Mouse (Mus musculus): Measurements from ENCODE around the gene A730015C16Rik.

DNA sequence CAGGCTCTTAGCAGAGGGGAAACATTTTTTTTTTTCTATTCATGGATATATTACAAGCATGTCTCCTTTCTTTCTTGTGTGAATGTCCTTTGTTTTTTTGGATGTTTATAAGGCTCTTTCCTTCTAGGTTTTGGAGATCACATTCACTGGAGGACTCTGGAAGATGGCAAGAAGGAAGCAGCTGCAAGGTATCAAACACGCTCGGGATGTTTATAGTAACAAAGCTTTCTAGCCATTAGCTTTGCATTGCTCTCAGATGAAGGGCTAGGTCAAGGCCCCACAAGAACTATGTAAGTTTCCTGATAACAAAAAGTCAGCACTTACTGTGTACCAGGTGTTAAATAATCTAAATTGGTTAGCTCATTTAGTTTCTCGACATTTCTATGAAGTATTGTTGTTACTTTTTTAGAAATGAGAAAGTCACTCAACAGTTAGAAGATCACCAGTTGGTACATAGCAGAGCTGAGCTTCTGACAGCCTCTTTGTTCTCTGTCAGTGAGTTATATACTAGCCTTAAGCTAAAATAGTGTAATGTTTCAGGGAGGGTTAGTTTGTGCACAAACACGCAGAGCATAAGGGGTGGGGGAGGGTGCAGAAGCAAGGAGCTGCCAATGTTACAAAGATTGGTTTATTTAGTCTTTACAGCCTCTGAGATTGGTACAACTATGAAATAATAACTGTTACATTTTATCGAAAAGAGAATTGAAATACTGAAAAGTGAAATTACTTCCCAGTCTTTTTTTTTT is 2.4 kb downstream of the A730015C16Rik start:
- TF ChIP-seq CTCF (IDR thresholded peaks at IDR 0.05; ENCODE audit: control insufficient read depth, insufficient read depth, insufficient replicate concordance, low read depth, low read length): no peak
- no peak for TF ChIP-seq POLR2A (IDR thresholded peaks at IDR 0.05; ENCODE audit: control insufficient read depth, low read depth, low read length)
